Mouse (Mus musculus) sigmoid colon, adult 10 weeks (tissue): ENCODE results near the gene Fam129c. TPM values are rescaled to one million over a fixed set of nuclear protein-coding genes. Genes with fewer than 3 reads are reported as not detected.

Source experiments
- polyA plus RNA-seq: library from polyadenylated mRNA; stranded (reverse); fragments of 350-450 nt; fragmentation: Illumina TruSeq; extraction: RNeasy Lipid Tissue Mini Kit (QIAGEN cat#74804); gene quantifications from one replicate; pipeline ENCODE4 v1.2.3, GENCODE M21; 2014; ENCODE audit warnings: low read depth, low replicate concordance

Gene Fam129c
- 1.0 TPM for polyA plus RNA-seq

DNA sequence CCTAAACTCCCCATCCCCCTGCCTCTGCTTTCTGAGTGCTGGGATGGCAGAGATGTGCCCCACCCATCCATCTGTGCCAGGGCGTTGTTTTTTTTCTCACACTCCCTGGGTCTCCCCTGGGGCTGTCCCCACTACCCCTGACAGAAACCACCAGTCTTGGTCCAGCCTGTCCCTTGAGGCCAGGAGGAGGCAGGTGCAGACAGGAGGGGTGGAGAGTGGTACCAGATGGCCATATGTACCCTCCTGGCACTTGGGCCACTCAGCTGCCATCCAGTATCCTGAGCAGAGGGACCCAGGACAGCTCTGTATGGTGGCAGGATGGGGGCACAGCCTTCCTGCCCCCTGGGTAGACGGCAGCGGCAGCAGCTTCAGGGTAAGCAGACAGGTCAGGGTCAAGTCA, at the start of gene Fam129c:
Gene Fam129c, plus strand, starts transcription at position 198 of the 400 bp plus-strand sequence.

DNA sequence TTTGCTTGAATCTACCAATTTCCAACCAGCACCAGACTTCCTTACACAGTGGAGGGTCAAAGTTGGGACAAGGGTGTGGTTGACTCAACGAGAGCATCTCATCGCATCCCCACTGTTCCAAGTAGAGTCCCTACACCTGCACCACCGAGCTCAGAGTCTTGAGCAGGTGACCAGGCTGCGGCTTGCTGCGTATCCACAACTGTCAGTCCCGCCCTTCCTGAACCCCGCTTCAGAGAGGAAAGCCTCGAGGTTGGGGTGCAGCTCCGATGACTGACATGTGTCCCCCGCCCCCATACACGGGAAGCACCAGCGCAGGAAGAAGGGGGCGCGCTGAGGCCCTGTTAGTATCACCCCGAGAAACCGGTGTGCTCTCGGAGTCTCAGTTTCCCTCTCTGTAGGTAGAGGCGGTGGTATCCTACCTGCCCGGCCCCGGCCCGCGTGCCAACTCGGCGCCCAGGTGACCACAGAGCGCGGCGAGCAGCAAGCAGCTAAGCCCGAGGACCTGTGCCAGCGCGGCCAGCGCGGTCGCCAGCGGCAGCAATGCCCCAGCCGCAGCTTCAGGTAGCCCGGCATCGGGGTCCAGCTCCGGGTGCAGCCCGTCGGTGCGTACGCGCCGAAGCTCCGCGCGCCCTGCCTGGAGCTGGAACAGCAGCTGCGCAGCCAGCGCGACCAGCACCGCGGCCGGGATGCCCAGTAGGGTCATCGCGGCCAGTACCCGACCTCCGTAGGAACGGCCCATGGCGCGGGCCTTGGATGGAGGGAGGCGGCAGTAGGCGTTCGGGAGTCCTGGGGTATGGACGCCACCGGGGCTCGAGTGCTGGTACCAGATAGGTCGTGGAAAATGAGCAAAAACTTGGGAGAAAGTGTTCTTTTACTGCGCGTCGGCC, 39.1 kb upstream of the Fam129c start, which contains the start of gene Tmem221:
Gene Tmem221, minus strand, starts transcription at position 801 of the 887 bp plus-strand sequence.

DNA sequence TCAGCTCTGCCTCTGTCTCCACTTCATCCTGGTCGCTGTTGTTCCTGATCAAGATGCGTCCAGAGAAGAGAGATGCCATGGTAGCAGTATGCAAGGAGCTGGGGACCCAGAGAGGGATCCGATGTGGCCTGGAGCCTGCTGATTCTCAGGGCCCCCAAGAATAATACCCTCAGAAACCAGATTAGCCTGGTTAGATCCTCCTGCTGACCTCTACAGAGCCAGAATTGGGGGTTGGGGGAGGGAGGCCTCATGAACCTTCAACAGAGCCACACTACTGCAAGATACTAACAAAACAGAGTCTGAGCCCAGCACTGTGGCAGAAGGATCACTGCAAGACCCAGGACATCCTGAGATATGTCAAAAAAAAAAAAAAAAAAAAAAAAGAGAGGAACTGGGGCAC, 30.9 kb upstream of the Fam129c start, which contains the start of gene Nxnl1:
Gene Nxnl1, minus strand, starts transcription at position 101 of the 400 bp plus-strand sequence.

DNA sequence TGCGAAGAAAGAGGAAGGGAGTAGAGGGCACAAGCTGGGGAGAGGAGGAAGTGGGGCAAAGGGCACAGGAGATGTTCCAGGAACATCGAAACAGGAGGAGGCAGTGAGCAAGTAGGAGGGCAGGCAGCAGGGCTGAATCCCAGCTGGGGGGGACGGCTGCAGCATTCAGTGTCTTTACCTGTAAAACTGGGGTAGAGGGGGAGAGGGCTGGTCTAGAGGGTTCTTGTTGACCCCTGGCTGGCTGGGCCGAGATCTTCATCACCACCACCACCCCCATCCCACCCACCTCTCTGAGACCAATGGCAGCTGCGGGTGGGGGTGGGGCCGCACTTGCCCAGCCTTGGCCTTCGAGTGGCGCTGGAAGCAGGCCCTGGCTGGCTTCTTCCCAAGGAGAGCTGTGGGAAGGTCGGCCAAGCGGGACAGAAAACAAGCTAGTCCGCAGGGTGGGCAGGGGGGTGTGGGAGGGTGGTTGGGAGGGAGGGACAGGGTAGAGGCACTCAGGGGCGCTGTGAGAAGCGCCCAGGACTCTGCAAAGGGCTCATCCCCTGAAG, 29.0 kb upstream of the Fam129c start, which contains the start of gene Slc27a1:
Gene Slc27a1, plus strand, starts transcription at position 496 of the 551 bp plus-strand sequence.

DNA sequence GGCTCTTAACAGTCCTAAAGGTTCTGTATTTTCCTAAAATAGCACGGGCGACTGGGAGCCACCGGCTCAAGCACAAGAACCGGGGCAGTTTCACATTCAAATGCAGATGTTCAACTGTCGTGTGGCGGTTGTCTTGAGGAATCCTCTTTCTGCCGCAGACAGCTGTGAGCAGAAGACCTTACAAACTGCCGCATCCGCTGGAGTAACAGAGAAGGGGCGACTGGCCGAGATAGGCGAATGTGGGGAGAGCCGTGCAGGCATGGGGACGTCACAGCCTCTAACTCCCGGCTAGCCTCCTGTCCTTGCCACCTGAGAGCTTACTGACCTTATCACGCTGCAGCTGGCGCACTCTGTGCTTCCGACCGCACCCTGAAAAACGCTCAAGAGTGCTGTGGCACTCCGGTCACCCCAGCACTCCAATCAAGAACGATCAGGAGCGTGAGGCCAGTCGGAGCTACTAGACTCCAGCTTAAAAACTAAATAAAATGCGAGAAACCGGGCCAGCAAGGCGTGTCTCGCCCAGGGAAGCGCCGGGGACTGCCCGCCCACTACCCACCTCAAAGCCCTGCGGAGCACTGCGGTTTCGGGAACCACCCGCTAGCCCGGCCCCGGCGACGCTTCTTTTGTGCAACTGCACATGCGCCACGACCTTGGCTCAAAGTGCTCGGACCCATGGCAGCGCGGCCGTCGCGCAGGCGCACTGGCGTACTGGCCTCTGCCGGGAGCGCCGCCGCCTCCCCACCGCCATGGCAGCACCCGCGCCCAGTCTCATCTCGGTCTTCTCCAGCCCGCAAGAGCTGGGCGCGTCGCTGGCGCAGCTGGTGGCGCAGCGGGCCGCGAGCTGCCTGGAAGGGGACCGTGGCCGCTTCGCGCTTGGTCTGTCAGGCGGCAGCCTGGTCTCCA, 5.7 kb upstream of the Fam129c start, which contains the start of gene Pgls:
Gene Pgls, plus strand, starts transcription at position 706 of the 903 bp plus-strand sequence.

DNA sequence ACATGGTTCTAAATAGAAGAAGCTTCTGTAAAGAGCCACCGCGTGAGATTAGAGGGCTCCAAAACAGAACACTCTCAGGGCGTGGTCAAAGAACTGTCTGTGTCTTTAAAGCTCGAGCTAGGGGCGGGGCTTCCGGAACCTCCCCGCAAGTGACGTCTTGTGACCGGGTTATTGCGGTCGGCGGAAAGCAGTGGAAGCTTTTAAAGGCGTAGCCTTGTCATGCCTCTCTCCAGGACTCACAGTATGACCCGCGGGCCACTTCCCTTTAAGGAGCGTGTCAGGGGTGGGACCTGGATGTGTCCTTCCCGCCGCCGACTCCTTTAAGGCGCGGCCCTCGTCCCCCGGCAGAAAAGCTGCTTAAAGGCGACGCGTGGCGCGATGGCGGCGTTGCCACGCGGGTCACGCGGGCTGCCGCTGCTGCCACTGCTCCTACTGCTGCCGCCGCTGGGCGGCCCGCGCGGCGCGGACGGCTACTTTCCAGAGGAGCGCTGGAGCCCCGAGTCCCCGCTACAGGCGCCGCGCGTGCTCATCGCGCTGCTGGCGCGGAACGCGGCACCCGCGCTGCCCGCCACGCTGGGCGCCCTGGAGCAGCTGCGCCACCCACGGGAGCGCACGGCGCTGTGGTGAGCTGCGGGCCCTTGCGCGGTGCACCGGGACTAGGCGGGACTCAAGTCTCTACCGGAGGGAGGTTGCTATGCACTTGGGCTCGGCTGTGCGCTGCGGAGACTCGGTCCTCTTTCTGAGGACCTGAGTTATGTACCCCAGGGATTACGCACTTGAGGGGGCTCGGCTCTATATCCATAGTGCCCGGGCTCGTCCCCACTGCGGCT, 13.6 kb downstream of the Fam129c start, which contains the start of gene Colgalt1:
Gene Colgalt1, plus strand, starts transcription at position 177 of the 830 bp plus-strand sequence.

Other genes with a start within 250 kb of the Fam129c start
- 3.3 TPM for gene Use1, start 230.8 kb upstream of the Fam129c start, polyA plus RNA-seq
- gene Ocel1, start 226.3 kb upstream of the Fam129c start, polyA plus RNA-seq = 4.4 TPM
- gene Nr2f6, start 215.7 kb upstream of the Fam129c start, polyA plus RNA-seq = 3.3 TPM
- 1.1 TPM for gene Ushbp1, start 201.8 kb upstream of the Fam129c start, polyA plus RNA-seq
- gene Babam1, start 200.8 kb upstream of the Fam129c start, polyA plus RNA-seq = 9.8 TPM
- gene Ankle1, start 191.6 kb upstream of the Fam129c start, polyA plus RNA-seq = 1.8 TPM
- gene Abhd8, start 134.0 kb upstream of the Fam129c start, polyA plus RNA-seq = 0.32 TPM
- 8.3 TPM for gene Mrpl34, start 132.7 kb upstream of the Fam129c start, polyA plus RNA-seq
- gene Dda1, start 128.4 kb upstream of the Fam129c start, polyA plus RNA-seq = 2.8 TPM
- gene Ano8, start 111.7 kb upstream of the Fam129c start, polyA plus RNA-seq = 2.6 TPM
- gene Gtpbp3, start 109.5 kb upstream of the Fam129c start, polyA plus RNA-seq = 2.2 TPM
- gene Plvap, start 85.9 kb upstream of the Fam129c start, polyA plus RNA-seq = 2.2 TPM
- not detected for gene Ccdc194, start 71.9 kb upstream of the Fam129c start, polyA plus RNA-seq
- gene Bst2, start 60.2 kb upstream of the Fam129c start, polyA plus RNA-seq = 1.5 TPM
- gene Mvb12a, start 54.7 kb upstream of the Fam129c start, polyA plus RNA-seq = 3.3 TPM
- gene Tmem221, start 38.8 kb upstream of the Fam129c start, polyA plus RNA-seq = not detected
- not detected for gene Nxnl1, start 31.0 kb upstream of the Fam129c start, polyA plus RNA-seq
- 2.5 TPM for gene Slc27a1, start 28.8 kb upstream of the Fam129c start, polyA plus RNA-seq
- gene Pgls, start 5.5 kb upstream of the Fam129c start, polyA plus RNA-seq = 0.76 TPM
- 44.9 TPM for gene Colgalt1, start 13.3 kb downstream of the Fam129c start, polyA plus RNA-seq
- gene Unc13a, start 74.1 kb downstream of the Fam129c start, polyA plus RNA-seq = 0.35 TPM
- not detected for gene Jak3, start 78.6 kb downstream of the Fam129c start, polyA plus RNA-seq
- gene Insl3, start 91.6 kb downstream of the Fam129c start, polyA plus RNA-seq = not detected
- gene B3gnt3, start 104.1 kb downstream of the Fam129c start, polyA plus RNA-seq = 169 TPM
- gene Fcho1, start 128.1 kb downstream of the Fam129c start, polyA plus RNA-seq = 0.38 TPM